Mouse (Mus musculus) G1E-ER4 (cell line): ENCODE data around the gene Ntsr2. TPM values are rescaled to one million over a fixed set of nuclear protein-coding genes. Genes with fewer than 3 reads are reported as not detected.

Source experiments
- GATA1 ChIP-seq: IDR thresholded peaks from one replicate; pipeline ENCODE4 v1.8.0; 2012; ENCODE audit warnings: low read length, inconsistent platforms
- polyA plus RNA-seq: library from polyadenylated mRNA; stranded (reverse); fragments of >175 nt; gene quantifications from 2 replicates; pipeline ENCODE4 v1.2.3, GENCODE M21; 2012

Ntsr2 gene
- polyA plus RNA-seq, 1 experiment = not detected

GRCm38 (mm10) chr12:16640075-16640474, 13.1 kb upstream of the Ntsr2 start:
- no peak for TF ChIP-seq GATA1

DNA sequence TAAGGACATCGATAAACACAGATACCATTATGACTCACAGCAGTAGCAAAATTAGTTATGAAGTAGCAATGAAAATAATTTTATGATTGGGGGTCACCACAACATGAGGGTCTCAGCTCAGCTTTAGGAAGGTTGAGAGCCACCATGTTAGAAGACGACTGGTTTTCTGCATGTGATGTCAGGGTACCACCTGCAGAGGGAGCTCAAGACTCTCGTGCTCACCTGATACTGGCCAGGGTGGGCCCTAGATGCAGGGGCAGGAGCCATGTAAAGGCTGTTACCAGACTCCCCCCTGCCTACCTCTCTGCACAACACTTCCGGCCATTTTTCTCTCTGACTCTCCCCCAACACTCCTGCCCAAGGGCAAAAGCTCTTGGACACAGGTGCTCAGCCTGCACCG, 11.2 kb upstream of the Ntsr2 start:
- no peak for TF ChIP-seq GATA1

DNA sequence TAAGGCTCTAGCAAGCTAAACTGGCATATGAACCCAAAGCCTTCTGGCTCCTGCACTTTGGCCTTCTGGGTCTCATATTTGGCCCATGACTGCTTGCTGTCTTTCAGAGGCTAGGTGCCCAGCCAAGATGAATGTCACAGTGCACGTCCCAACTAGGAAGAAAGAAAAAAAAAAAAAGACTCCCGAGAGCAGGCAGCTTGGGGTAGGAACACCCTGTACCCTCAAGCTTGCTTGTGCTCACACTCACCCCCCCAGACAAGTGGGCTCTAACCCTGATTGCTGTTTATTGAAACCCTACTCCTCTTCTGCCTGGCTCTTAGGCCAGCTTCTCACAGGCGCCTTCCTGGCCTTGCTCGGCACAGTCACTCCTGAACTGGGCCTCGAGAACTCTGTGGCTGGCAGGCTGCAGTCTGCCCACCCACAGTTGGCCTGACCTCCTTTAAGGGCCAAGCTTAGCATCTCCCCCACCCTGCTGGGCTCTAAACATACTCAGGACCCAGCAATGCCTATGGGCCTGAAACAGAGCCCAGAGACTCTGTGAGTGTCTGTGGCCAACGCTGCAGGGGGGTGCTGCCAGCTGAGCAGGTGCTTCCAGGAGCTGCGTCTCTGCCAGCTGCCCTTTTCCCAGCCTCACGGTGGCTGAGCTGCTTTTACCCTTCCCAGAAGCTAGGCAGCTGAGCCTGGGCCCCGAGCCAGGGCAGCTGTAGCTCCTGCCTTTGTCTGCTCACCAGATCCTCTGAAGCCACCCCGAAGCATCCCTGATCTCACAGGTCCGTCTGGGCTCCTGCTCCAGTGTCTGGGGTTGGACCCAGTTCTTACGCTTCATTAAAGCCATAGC, 9.5 kb upstream of the Ntsr2 start:
- no peak for TF ChIP-seq GATA1

DNA sequence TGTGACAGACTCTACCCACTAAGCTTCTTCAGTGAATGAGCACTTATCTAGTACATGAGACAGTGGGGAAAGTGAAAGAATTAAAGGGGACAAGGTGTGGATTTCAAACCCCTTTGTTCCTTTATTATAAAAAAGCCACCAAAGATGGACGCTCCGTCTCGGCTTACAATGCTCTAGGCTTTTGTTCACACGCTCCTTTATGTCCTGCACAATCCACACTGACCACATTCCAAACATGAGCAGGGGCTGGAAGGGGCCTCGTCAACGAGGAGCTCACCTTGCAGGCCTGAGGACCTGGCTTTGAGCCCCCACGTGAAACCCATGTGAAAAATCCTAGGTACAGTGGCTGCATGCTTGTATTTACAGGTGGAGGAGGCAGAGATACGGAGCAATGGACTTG, 8.5 kb upstream of the Ntsr2 start:
- no peak for TF ChIP-seq GATA1

DNA sequence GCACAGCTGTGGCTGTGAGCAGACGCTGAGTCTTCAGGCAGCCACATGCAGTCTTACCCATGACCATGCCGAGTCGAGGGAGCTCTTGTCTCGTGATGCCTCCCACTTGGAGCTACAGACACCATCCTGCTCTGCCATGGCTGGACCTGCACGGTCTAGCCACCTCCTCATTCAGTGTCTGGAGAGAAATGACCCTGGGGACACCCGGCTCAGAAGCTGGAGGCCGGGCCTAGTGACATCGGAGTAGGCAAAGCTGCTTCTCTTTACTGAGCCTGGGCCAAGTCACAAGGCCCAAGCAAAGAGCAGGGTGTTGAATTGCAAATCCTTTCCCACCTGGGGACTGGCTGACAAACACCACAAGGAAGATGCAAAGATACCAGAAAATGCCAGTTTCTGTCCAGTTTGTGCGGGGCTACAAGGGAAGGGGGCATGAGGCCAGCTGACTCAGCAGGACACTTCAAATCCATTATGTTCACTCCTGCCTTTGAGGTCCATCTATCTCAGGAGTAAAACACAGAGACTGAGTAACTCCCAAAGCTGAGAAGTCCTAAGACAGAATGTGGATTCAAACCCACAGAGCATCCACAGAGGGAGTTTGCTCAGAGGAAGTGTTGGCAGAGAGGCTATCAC, 6.3 kb upstream of the Ntsr2 start:
- no peak for TF ChIP-seq GATA1

DNA sequence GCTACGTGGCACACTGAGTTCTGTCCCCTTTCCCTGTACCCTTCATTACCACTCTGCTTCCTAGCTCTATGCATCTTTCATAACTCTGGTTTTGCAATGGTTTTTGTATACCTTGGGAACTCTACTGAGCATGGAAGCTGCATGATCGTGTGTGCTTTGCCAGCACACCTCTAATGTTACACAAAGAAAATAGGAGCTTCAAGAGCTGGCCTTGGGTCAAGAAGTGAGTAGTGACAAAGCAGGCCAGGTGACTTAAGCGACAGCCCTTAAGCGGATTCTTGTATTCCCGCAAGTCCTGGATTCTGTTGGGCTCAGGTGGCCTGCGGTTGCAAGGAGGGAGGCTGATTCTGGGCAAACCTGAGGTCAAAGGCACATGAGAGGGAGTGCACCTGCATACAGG, 4.9 kb upstream of the Ntsr2 start:
- TF ChIP-seq GATA1 = no peak

- TF ChIP-seq GATA1 = no peak
These were observed 3.4 kb upstream of the Ntsr2 start for GRCm38 (mm10) chr12:16649819-16650218.

- TF ChIP-seq GATA1 = no peak
These were observed 2.4 kb downstream of the Ntsr2 start for GRCm38 (mm10) chr12:16655604-16656003.

- no peak for TF ChIP-seq GATA1
These were observed 4.0 kb downstream of the Ntsr2 start for GRCm38 (mm10) chr12:16656906-16657875.

- TF ChIP-seq GATA1 = no peak
These were observed 8.3 kb downstream of the Ntsr2 start for GRCm38 (mm10) chr12:16661459-16661858.

DNA sequence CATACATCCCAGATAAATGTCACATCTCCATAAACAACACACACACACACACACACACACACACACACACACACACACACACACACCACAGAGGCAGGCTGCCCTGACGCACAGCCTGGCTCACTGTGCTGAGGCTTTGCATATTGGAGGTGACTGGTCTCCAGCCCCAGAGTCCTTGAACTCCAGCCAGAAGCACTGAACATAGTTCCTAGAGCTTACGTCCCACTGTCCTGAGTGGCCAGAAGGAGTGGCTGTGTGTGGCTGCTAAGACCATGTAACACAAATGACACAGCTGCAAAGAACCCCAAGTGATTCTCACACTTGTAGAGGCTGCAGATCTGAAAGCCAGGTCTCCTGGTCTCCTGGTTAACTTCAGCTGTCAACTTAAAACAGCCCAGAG, 8.8 kb downstream of the Ntsr2 start:
- no peak for TF ChIP-seq GATA1

- TF ChIP-seq GATA1 = no peak
These were observed 9.9 kb downstream of the Ntsr2 start for GRCm38 (mm10) chr12:16662955-16663585.

DNA sequence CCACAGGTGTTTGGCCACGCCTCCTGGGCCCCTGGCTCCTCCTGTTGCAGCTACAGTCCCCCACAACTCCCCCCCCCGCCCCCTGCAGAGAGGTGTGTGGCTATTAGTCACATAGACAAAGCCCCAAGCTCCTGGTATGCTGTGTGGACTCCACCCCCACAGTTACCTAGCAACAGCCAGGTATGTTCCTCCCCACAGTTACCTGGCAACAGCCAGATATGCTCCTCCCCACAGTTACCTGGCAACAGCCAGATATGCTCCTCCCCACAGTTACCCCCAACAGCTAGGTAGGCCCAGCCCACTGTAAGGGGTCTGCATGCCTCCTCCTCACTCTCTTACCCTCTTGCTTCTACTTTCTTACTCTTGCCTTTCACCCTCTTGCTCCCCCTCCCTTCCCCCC, 11.8 kb downstream of the Ntsr2 start:
- no peak for TF ChIP-seq GATA1

GRCm38 (mm10) chr12:16669176-16669575, 16.0 kb downstream of the Ntsr2 start:
- no peak for TF ChIP-seq GATA1

DNA sequence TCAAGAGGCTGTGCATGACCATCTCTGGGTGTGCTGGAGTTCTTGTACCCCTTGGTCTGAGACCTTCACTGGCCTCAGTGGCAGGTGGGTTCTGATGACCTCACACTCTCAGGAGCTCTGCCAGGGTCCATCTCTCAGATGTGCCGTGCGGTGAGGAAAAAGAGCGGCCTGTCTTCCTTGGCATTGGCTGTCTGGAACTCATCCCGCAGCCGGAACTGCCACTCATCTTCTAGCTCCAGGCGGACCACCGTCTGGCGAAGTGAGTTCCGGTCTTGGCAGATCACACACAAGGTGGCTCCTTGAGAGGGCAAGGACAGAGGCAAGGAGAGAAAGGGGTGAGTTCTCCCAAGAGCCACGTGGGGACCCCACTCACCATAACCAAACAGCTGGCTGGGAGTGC, 19.1 kb downstream of the Ntsr2 start:
- TF ChIP-seq GATA1 = no peak
